Mouse (Mus musculus) intestine, embryonic 14.5 days (tissue): ENCODE measurements around the gene Cdk6. TPM values are rescaled to one million over a fixed set of nuclear protein-coding genes. Genes with fewer than 3 reads are reported as not detected.

Experiments used
- ATAC-seq: fragments of 200-750 bp; cut with Nextera tagmentation; replicated peaks from 2 replicates; pipeline ENCODE4 v1.8.0; 2017; ENCODE audit warnings: low read depth, moderate number of reproducible peaks, moderate TSS enrichment, moderate library complexity; ENCODE audit not compliant: low FRiP score, low TSS enrichment
- DNase-seq: peaks from one replicate; pipeline ENCODE4 v3.0.0-alpha.2; 2018; ENCODE audit warnings: low spot score
- H3K27ac ChIP-seq: fragments of 300-500 bp; sonication (generic); 2 replicates; pipeline ENCODE4 v1.5.1; 2014; ENCODE audit warnings: low read depth, mild to moderate bottlenecking, control low read depth
- H3K27me3 ChIP-seq: fragments of 300-500 bp; sonication (generic); replicated peaks from 2 replicates; pipeline ENCODE4 v1.6.1; 2014; ENCODE audit warnings: low read length, control low read depth; ENCODE audit not compliant: control insufficient read depth, insufficient read depth
- H3K36me3 ChIP-seq: fragments of 300-500 bp; sonication (generic); 2 replicates; pipeline ENCODE4 v1.6.1; 2014; ENCODE audit warnings: low read length, control low read depth; ENCODE audit not compliant: control insufficient read depth, insufficient read depth
- H3K4me1 ChIP-seq: fragments of 300-500 bp; sonication (generic); replicated peaks from 2 replicates; pipeline ENCODE4 v1.6.1; 2014; ENCODE audit warnings: low read length, control low read depth, mixed read lengths; ENCODE audit not compliant: control insufficient read depth, insufficient read depth
- H3K4me2 ChIP-seq: fragments of 300-500 bp; sonication (generic); 2 replicates; pipeline ENCODE4 v1.6.1; 2014; ENCODE audit warnings: low read length
- H3K4me3 ChIP-seq: fragments of 300-500 bp; sonication (generic); 2 replicates; pipeline ENCODE4 v1.5.1; 2014; ENCODE audit warnings: low read depth, low read length, control low read depth, mixed read lengths
- H3K9ac ChIP-seq: fragments of 300-500 bp; sonication (generic); 2 replicates; pipeline ENCODE4 v1.6.1; 2014; ENCODE audit warnings: mild to moderate bottlenecking, low read length
- H3K9me3 ChIP-seq: fragments of 300-500 bp; sonication (generic); 2 replicates; pipeline ENCODE4 v1.6.1; 2016; ENCODE audit warnings: low read length, control low read depth; ENCODE audit not compliant: control insufficient read depth
- WGBS: fragments of 180-500 bp; shearing (Covaris S2); extraction: QIAGEN DNeasy Blood & Tissue Kit; methylation state at CpG from one replicate; pipeline ENCODE4 v1.1.7; 2014; 5-methylcytosine and 5-hydroxymethylcytosine counted together
- polyA plus RNA-seq: library from polyadenylated mRNA; unstranded; fragments of >200 nt; fragmentation: Nextera tagmentation; extraction: Ambion mirVana; gene quantifications from 2 replicates; pipeline ENCODE4 v1.2.1, GENCODE M21; 2014

Cdk6 gene
- polyA plus RNA-seq, 1 experiment from 2014 or later: 41.3 TPM

- no peak for ATAC-seq
- DNase-seq: no peak
Measured at GRCm38 (mm10) chr5:3361252-3361651, 20.0 kb downstream of the Cdk6 start.

GRCm38 (mm10) chr5:3362111-3362510 is 20.8 kb downstream of the Cdk6 start:
- no peak overlapping the region for H3K4me2 ChIP-seq
- H3K4me3 ChIP-seq: no peak overlapping the region
- ATAC-seq: no peak
- H3K4me1 ChIP-seq: peaks cover 14% of the 10 kb centered on the region; the same call in 1 of the 2 replicates
- H3K36me3 ChIP-seq: no peaks in the 10 kb centered on the region
- no peak overlapping the region for H3K27ac ChIP-seq
- DNase-seq: no peak
- 77% methylated on average over 8 of the region's 8 CpGs for WGBS
- no peak overlapping the region for H3K9ac ChIP-seq
- no peaks in the 10 kb centered on the region for H3K27me3 ChIP-seq
- H3K9me3 ChIP-seq: no peaks in the 10 kb centered on the region

More at GRCm38 (mm10) chr5:3361252-3361651, 20.0 kb downstream of the Cdk6 start:
- Histone ChIP-seq H3K4me3 (no peak overlapping the region), H3K4me2 (no peak overlapping the region), H3K9ac (no peak overlapping the region), H3K27me3 (no peaks in the 10 kb centered on the region), H3K9me3 (no peaks in the 10 kb centered on the region), H3K27ac (no peak overlapping the region), H3K4me1 (peaks cover 14% of the 10 kb centered on the region; the same call in 1 of the 2 replicates), H3K36me3 (no peaks in the 10 kb centered on the region)
- 95% methylated on average over 5 of the region's 5 CpGs for WGBS

GRCm38 (mm10) chr5:3363036-3363983 is 22.0 kb downstream of the Cdk6 start:
- Histone ChIP-seq H3K9ac (no peak overlapping the region), H3K27ac (no peak overlapping the region), H3K9me3 (no peaks in the 10 kb centered on the region), H3K27me3 (no peaks in the 10 kb centered on the region), H3K36me3 (no peaks in the 10 kb centered on the region), H3K4me1 (peaks cover 14% of the 10 kb centered on the region; the same call in 1 of the 2 replicates), H3K4me3 (no peak overlapping the region), H3K4me2 (no peak overlapping the region)
- ATAC-seq (no peak), DNase-seq (no peak)
- 73% methylated on average over 15 of the region's 15 CpGs for WGBS

- ATAC-seq (no peak), DNase-seq (no peak)
- Histone ChIP-seq H3K9ac (no peak overlapping the region), H3K9me3 (no peaks in the 10 kb centered on the region), H3K27me3 (no peaks in the 10 kb centered on the region), H3K27ac (no peak overlapping the region), H3K4me3 (no peak overlapping the region), H3K36me3 (no peaks in the 10 kb centered on the region), H3K4me2 (no peak overlapping the region), H3K4me1 (peaks cover 19% of the 10 kb centered on the region; the same call in 1 of the 2 replicates)
- WGBS: 89% methylated on average over 4 of the region's 4 CpGs
Measured at GRCm38 (mm10) chr5:3367045-3367444, 25.8 kb downstream of the Cdk6 start.

GRCm38 (mm10) chr5:3369317-3369716 is 28.0 kb downstream of the Cdk6 start:
- H3K27me3 ChIP-seq: no peaks in the 10 kb centered on the region
- DNase-seq: no peak

GRCm38 (mm10) chr5:3371212-3371611 is 29.9 kb downstream of the Cdk6 start:
- DNase-seq (no peak), ATAC-seq (no peak)
- WGBS: 89% methylated on average over 2 of the region's 2 CpGs
- H3K4me2 ChIP-seq: no peak overlapping the region
- no peak overlapping the region for H3K4me3 ChIP-seq
- H3K4me1 ChIP-seq: peaks cover 5% of the 10 kb centered on the region; the same call in 1 of the 2 replicates
- H3K9ac ChIP-seq: no peak overlapping the region
- no peaks in the 10 kb centered on the region for H3K9me3 ChIP-seq
- no peak overlapping the region for H3K27ac ChIP-seq
- H3K27me3 ChIP-seq: no peaks in the 10 kb centered on the region
- no peaks in the 10 kb centered on the region for H3K36me3 ChIP-seq

More at GRCm38 (mm10) chr5:3369317-3369716, 28.0 kb downstream of the Cdk6 start:
- no peaks in the 10 kb centered on the region for H3K9me3 ChIP-seq
- H3K9ac ChIP-seq: no peak overlapping the region
- H3K4me1 ChIP-seq: peaks cover 11% of the 10 kb centered on the region; the same call in 1 of the 2 replicates
- 20% methylated on average over 6 of the region's 6 CpGs for WGBS
- no peak overlapping the region for H3K4me3 ChIP-seq
- no peaks in the 10 kb centered on the region for H3K36me3 ChIP-seq
- ATAC-seq: 0 out of 2 replicates have a peak, but pooled peaks have one; percentile 32
- no peak overlapping the region; the same call in 1 of the 2 replicates for H3K4me2 ChIP-seq
- H3K27ac ChIP-seq: peak overlapping the region; percentile 11; the same call in 1 of the 2 replicates

- 89% methylated on average over 10 of the region's 10 CpGs for WGBS
- no peaks in the 10 kb centered on the region for H3K36me3 ChIP-seq
- H3K27ac ChIP-seq: no peak overlapping the region
- ATAC-seq (no peak), DNase-seq (no peak)
- no peaks in the 10 kb centered on the region for H3K9me3 ChIP-seq
- peaks cover 7% of the 10 kb centered on the region; the same call in 1 of the 2 replicates for H3K4me1 ChIP-seq
- H3K4me2 ChIP-seq: no peak overlapping the region
- no peak overlapping the region for H3K9ac ChIP-seq
- H3K4me3 ChIP-seq: no peak overlapping the region
- no peaks in the 10 kb centered on the region for H3K27me3 ChIP-seq
Measured at GRCm38 (mm10) chr5:3373170-3373569, 31.9 kb downstream of the Cdk6 start.

GRCm38 (mm10) chr5:3374763-3375162 is 33.5 kb downstream of the Cdk6 start:
- Histone ChIP-seq H3K4me2 (no peak overlapping the region), H3K36me3 (no peaks in the 10 kb centered on the region), H3K4me1 (0 out of 2 replicates have a peak, but pooled peaks cover 2% of the 10 kb centered on the region), H3K9ac (no peak overlapping the region), H3K27me3 (no peaks in the 10 kb centered on the region), H3K9me3 (no peaks in the 10 kb centered on the region), H3K4me3 (no peak overlapping the region), H3K27ac (no peak overlapping the region)
- WGBS: 81% methylated on average over 10 of the region's 10 CpGs
- DNase-seq: no peak
- ATAC-seq: no peak
